Mouse (Mus musculus): Measurements from ENCODE around the gene Stx18. TPM values are rescaled to one million over a fixed set of nuclear protein-coding genes. Genes with fewer than 3 reads are reported as not detected.

The Stx18 gene
- polyA plus RNA-seq, 1 experiment from 2014 or later: 32.6 TPM

DNA sequence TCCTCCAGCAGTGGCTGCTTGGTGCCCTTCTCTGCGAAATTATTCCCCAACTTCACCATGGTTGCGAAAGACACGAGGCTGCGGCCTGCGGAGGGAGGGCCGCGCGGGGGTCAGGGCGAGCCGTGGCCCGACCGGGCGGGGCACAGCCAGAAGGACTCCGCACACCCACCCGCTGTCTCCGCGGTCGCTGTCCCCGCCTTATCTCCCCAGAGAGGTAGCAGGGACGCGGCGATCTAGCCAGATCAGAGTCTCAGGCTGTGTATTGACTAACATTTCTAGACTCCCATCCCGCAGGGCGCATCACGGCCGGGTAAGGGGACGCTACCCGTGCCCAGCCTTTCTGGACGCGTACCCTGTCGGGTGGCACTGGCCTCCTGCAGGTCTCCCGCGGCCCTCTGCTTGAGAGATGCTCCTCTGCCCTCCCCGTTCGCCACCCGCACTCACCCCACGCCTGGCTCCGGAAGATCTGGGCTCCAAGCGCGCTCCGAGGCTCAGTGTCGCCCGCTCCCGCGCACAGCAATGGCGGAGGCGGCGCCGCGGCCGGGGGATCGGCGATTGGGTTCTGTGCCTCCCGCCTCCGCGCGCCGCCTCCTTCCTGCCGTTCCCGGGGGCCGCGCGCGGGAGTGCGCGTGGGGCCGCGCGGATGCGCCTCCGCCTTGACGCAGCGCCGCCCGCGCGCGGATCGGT lies 120.5 kb downstream of the Stx18 start:
- WGBS: 0% methylated on average over 75 of the region's 79 CpGs
- peak; percentile 85 for ATAC-seq

DNA sequence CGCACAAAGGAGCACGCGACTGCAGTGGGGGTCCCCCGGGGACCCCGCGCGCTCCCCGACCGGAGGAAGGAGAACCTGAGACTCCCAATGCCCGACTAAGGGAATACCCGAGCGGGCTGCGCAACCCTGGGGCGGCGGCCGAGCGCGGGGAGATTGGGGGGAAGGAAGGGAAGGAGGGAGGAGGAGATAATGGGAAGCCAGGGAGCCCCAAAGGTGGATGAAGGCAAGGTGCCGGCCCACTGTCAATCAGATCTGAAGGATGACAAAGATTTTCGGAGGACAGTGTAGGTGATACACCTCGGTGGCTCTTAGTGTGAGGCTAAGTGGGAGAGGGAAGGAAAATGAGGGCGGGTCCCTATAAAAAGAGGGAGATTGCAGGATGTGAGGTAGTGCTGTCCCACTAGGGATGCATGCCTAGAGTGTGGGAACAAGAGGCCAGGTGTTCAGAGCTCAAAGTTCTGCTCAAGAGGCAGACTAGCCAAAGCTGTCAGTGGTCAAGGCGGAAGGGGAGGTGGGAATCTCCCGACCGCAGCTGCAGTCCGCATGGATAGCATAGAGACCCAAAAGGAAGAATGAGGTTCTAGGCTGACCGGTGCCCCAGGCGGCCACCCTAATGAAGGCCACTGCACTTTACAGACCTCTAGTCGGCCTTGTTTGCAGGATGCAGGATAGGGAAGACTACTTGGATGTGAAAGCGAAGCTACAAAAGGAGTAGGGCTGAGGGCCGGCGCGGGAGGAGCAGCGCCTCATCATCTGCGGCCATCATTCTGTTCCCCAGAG lies 121.3 kb downstream of the Stx18 start, which contains the start of gene Nsg1:
Nsg1 (minus strand) TSS at position 274 of the 780 bp plus-strand sequence.
- peaks cover 18% of the 10 kb centered on the region for H3K36me3 ChIP-seq (ENCODE audit: control insufficient read depth, insufficient read depth, low read length)
- H3K27ac ChIP-seq (ENCODE audit: low read length): peak within 1 kb of the TSS; percentile 98
- no peaks in the 10 kb centered on the region for H3K27me3 ChIP-seq (ENCODE audit: control insufficient read depth, insufficient read depth, low read depth, low read length)
- H3K4me2 ChIP-seq (ENCODE audit: low read length): peak within 1 kb of the TSS; percentile 95
- WGBS: 6% methylated on average over 35 of the region's 35 CpGs
- H3K4me3 ChIP-seq (ENCODE audit: low read depth, low read length): peak within 1 kb of the TSS; percentile 84
- H3K9ac ChIP-seq (ENCODE audit: low read depth, low read length): peak within 1 kb of the TSS; percentile 99
- peak; percentile 52 for ATAC-seq
- peaks cover 35% of the 10 kb centered on the region for H3K4me1 ChIP-seq (ENCODE audit: control insufficient read depth, insufficient read depth, low read length)
- no peaks in the 10 kb centered on the region for H3K9me3 ChIP-seq (replicated peaks; ENCODE audit: control insufficient read depth, low read length, poor library complexity, severe bottlenecking)

More for the DNA sequence above, 120.5 kb downstream of the Stx18 start:
- H3K4me3 ChIP-seq (ENCODE audit: low read depth, low read length): peak overlapping the region; percentile 84
- H3K4me1 ChIP-seq (ENCODE audit: control insufficient read depth, insufficient read depth, low read length): peaks cover 42% of the 10 kb centered on the region
- no peaks in the 10 kb centered on the region for H3K9me3 ChIP-seq (replicated peaks; ENCODE audit: control insufficient read depth, low read length, poor library complexity, severe bottlenecking)
- H3K27ac ChIP-seq (ENCODE audit: low read length): peak overlapping the region; percentile 98
- H3K4me2 ChIP-seq (ENCODE audit: low read length): peak overlapping the region; percentile 95
- no peaks in the 10 kb centered on the region for H3K27me3 ChIP-seq (ENCODE audit: control insufficient read depth, insufficient read depth, low read depth, low read length)
- H3K9ac ChIP-seq (ENCODE audit: low read depth, low read length): peak overlapping the region; percentile 99
- H3K36me3 ChIP-seq (ENCODE audit: control insufficient read depth, insufficient read depth, low read length): peaks cover 24% of the 10 kb centered on the region

DNA sequence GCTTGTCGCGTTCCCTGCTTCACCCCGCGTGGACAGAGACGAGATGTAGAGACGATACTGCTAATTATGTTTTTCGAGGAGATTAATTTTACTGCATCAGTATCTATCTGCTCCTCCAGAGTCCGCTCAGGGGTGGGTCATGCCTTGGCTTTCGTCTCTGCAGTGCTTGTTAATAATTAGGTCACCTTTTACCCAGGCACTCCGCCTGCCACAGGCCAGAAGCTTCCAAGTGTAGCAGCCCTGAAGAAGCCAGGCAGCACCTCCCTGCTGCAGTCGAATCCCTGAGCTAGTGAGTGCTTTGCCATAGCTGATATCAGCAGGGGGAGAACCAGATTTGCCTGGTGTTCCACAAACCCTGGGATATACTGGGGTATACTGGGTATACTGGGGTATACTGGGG lies 130.0 kb downstream of the Stx18 start:
- ATAC-seq: peak; percentile 30; the same call in 1 of the 2 replicates
- Histone ChIP-seq H3K4me1 (ENCODE audit: control insufficient read depth, insufficient read depth, low read length) (no peaks in the 10 kb centered on the region; the same call in 1 of the 2 replicates), H3K36me3 (ENCODE audit: control insufficient read depth, insufficient read depth, low read length) (no peaks in the 10 kb centered on the region), H3K9me3 (replicated peaks; ENCODE audit: control insufficient read depth, low read length, poor library complexity, severe bottlenecking) (peaks cover 4% of the 10 kb centered on the region; the same call in 1 of the 2 replicates), H3K27me3 (ENCODE audit: control insufficient read depth, insufficient read depth, low read depth, low read length) (no peaks in the 10 kb centered on the region), H3K4me3 (ENCODE audit: low read depth, low read length) (no peak overlapping the region), H3K27ac (ENCODE audit: low read length) (peak overlapping the region; percentile 33; the same call in 1 of the 2 replicates), H3K4me2 (ENCODE audit: low read length) (no peak overlapping the region), H3K9ac (ENCODE audit: low read depth, low read length) (no peak overlapping the region)
- 62% methylated on average over 11 of the region's 11 CpGs for WGBS

DNA sequence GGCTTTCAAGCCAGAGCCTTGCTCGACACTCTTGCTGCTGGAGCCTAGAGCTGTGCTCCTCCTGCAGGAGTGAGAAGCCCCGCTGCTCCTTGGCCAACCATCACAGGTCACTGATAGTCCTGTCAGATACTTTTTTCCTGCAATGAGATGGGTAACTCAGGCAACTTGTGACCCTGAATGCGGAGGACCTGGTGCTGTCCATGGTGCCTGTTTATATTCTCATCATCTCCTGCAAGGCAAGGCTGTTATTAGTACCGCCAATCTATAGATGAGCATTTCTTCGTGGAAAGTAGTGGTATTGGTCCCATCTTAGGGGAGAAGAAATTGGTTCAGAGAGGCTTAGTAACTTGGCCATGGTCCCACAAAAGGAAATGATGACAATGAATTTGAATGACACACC lies 135.2 kb downstream of the Stx18 start:
- Histone ChIP-seq H3K4me2 (ENCODE audit: low read length) (no peak overlapping the region), H3K9me3 (replicated peaks; ENCODE audit: control insufficient read depth, low read length, poor library complexity, severe bottlenecking) (peaks cover 4% of the 10 kb centered on the region; the same call in 1 of the 2 replicates), H3K9ac (ENCODE audit: low read depth, low read length) (no peak overlapping the region), H3K27ac (ENCODE audit: low read length) (no peak overlapping the region), H3K36me3 (ENCODE audit: control insufficient read depth, insufficient read depth, low read length) (no peaks in the 10 kb centered on the region), H3K27me3 (ENCODE audit: control insufficient read depth, insufficient read depth, low read depth, low read length) (no peaks in the 10 kb centered on the region), H3K4me1 (ENCODE audit: control insufficient read depth, insufficient read depth, low read length) (no peaks in the 10 kb centered on the region; the same call in 1 of the 2 replicates), H3K4me3 (ENCODE audit: low read depth, low read length) (no peak overlapping the region)
- no peak for ATAC-seq
- 63% methylated on average over 5 of the region's 5 CpGs for WGBS

DNA sequence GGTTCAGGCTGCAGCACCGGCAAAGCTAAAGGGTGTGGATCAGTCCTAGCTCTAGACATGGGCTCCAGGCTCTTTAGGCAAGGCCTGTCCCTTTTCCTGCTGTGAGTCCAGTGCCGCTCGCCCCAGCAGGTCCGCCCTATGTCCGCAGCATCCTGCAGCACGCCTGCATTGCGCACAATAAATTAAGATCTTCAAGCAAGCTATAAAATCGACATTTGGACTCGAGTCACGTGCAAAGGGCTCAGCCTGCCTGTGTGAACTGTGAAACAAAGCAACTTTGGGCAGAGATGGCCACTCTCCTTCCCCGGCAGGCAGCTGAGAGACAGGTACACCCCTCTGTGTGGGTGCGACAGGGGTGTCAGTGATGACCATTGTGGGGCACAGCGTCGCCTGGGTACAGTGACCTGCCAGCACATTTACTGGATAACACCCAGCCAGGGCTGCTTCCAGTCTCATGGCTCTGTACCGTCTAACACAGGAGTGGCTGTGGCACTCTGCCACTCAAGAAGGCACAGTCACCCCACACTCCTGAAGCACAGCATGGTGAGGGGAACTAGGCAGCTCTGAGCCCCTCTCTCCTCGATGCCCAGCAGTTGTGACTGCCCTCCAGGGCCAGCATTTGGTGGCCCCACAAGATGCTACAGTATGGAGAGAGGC lies 135.8 kb downstream of the Stx18 start:
- 81% methylated on average over 16 of the region's 16 CpGs for WGBS

DNA sequence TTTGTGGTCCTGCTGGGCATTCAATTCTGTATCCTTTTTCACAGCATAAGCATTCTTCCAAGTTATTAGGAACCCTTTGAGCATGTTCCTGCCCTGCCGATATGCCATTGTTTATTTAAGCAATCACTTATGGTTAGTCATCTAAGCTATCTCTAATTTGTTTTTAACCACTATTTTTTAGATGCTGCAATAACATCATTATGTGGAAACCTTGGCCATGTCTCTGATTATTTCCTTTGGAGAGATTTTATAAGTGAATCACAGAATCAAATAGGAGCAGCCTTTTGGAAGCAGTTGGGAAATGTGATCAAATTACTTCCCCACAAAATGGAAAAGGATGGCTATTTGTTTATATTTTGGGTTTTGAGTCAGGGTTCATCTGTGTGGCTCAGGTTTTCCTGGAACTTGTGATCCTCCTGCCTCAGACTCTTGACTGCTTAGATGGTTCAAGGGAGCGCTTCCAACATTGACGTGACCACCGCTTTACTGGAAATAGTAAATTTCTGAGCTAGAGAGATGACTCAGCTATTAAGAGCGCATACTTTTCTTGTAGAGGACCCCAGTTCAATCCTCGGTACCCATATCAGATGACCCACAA lies 146.2 kb downstream of the Stx18 start:
- 87% methylated on average over 6 of the region's 6 CpGs for WGBS
- H3K27me3 ChIP-seq (ENCODE audit: control insufficient read depth, insufficient read depth, low read depth, low read length): no peaks in the 10 kb centered on the region
- H3K9ac ChIP-seq (ENCODE audit: low read depth, low read length): no peak overlapping the region
- H3K4me2 ChIP-seq (ENCODE audit: low read length): no peak overlapping the region
- no peak overlapping the region for H3K4me3 ChIP-seq (ENCODE audit: low read depth, low read length)
- H3K9me3 ChIP-seq (replicated peaks; ENCODE audit: control insufficient read depth, low read length, poor library complexity, severe bottlenecking): no peaks in the 10 kb centered on the region
- no peak for ATAC-seq
- H3K36me3 ChIP-seq (ENCODE audit: control insufficient read depth, insufficient read depth, low read length): no peaks in the 10 kb centered on the region
- no peak overlapping the region for H3K27ac ChIP-seq (ENCODE audit: low read length)
- no peaks in the 10 kb centered on the region for H3K4me1 ChIP-seq (ENCODE audit: control insufficient read depth, insufficient read depth, low read length)

More for the DNA sequence above, 135.8 kb downstream of the Stx18 start:
- Histone ChIP-seq H3K27me3 (ENCODE audit: control insufficient read depth, insufficient read depth, low read depth, low read length) (no peaks in the 10 kb centered on the region), H3K4me2 (ENCODE audit: low read length) (no peak overlapping the region), H3K4me3 (ENCODE audit: low read depth, low read length) (no peak overlapping the region), H3K36me3 (ENCODE audit: control insufficient read depth, insufficient read depth, low read length) (no peaks in the 10 kb centered on the region), H3K9ac (ENCODE audit: low read depth, low read length) (no peak overlapping the region), H3K27ac (ENCODE audit: low read length) (no peak overlapping the region), H3K4me1 (ENCODE audit: control insufficient read depth, insufficient read depth, low read length) (no peaks in the 10 kb centered on the region), H3K9me3 (replicated peaks; ENCODE audit: control insufficient read depth, low read length, poor library complexity, severe bottlenecking) (peaks cover 4% of the 10 kb centered on the region; the same call in 1 of the 2 replicates)
- no peak for ATAC-seq

DNA sequence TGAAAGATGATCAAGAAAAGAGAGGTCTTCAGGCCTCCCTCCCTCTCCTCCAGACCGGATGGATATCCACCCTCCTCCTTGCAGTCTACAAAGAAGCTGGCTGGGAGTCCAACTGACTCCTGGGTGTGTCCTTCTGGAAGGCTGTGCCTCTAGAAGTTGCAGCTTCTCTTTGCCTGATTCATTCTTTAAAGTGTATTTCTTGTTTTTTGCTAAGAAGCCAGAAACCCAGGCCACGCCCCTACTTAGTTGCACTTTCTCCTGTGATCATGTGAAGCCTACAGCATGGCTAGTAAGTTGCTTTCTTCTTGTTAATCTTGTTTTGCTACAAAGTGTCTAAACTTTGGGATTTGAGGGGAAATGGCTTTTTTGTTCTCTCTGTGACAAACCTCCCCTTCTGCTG lies 148.5 kb downstream of the Stx18 start:
- H3K4me3 ChIP-seq (ENCODE audit: low read depth, low read length): no peak overlapping the region
- no peak overlapping the region for H3K9ac ChIP-seq (ENCODE audit: low read depth, low read length)
- no peaks in the 10 kb centered on the region for H3K36me3 ChIP-seq (ENCODE audit: control insufficient read depth, insufficient read depth, low read length)
- 91% methylated on average over 2 of the region's 2 CpGs for WGBS
- no peak overlapping the region for H3K27ac ChIP-seq (ENCODE audit: low read length)
- H3K9me3 ChIP-seq (replicated peaks; ENCODE audit: control insufficient read depth, low read length, poor library complexity, severe bottlenecking): no peaks in the 10 kb centered on the region
- H3K27me3 ChIP-seq (ENCODE audit: control insufficient read depth, insufficient read depth, low read depth, low read length): no peaks in the 10 kb centered on the region
- H3K4me1 ChIP-seq (ENCODE audit: control insufficient read depth, insufficient read depth, low read length): no peaks in the 10 kb centered on the region
- H3K4me2 ChIP-seq (ENCODE audit: low read length): no peak overlapping the region
- ATAC-seq: no peak

Measured in midbrain, embryonic 16.5 days (tissue).